Mouse (Mus musculus): ENCODE data around the gene Rnase12.
"Not testable (repeated sequence)": the region's sequence is repeated elsewhere in the genome, so short reads cannot be mapped to it uniquely, and the experiment has no call there.

Rnase12 gene

DNA sequence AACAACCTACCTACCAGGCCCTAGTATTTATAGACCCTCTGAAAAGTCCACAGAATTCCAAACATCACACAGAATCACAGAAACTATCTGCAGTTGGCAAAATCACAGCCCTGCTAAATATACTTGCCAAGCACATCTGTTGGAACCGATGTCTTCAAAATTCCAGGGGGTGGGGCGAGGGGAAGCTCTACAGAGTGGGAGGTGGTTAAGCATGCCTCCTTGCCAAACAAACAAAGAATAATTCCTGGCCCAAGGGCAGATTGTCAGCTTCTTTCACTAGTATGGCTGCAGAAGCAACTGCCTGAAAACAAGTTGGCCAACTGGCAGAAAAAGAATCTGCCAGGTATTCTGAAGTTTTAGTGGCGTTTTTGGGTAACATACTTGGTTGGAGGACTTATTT, 40.2 kb downstream of the Rnase12 start:
- no peak for DNase-seq (ENCODE audit: low spot score)

GRCm38 (mm10) chr14:51015780-51016179, 41.7 kb downstream of the Rnase12 start:
- DNase-seq (ENCODE audit: low spot score): no peak

GRCm38 (mm10) chr14:51014724-51015123, 42.7 kb downstream of the Rnase12 start:
- DNase-seq (ENCODE audit: low spot score): not testable (repeated sequence)

GRCm38 (mm10) chr14:51009572-51009971, 47.9 kb downstream of the Rnase12 start:
- DNase-seq (ENCODE audit: low spot score): no peak

DNA sequence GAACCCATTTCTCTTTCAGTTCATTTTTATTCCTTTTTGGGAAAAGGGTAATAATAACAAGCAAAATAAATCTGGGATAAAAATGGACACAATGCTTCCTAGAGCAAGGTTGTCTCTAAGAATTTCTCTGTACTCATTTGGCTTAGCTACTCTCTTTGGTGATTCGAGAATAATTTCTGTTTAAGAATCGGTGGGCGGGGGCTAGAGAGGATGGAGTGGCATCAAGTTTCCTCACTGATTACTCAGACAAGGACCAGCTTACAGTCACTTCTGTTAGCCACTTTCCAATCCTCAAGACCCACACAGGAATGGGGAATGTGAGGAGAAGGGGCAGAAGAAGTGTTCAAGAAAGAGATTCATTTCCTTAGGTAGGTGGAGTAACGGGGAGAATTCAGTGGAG, 48.7 kb downstream of the Rnase12 start:
- no peak for DNase-seq (ENCODE audit: low spot score)

GRCm38 (mm10) chr14:51007914-51008713, 49.3 kb downstream of the Rnase12 start:
- peak; percentile 30 for DNase-seq (ENCODE audit: low spot score)

DNA sequence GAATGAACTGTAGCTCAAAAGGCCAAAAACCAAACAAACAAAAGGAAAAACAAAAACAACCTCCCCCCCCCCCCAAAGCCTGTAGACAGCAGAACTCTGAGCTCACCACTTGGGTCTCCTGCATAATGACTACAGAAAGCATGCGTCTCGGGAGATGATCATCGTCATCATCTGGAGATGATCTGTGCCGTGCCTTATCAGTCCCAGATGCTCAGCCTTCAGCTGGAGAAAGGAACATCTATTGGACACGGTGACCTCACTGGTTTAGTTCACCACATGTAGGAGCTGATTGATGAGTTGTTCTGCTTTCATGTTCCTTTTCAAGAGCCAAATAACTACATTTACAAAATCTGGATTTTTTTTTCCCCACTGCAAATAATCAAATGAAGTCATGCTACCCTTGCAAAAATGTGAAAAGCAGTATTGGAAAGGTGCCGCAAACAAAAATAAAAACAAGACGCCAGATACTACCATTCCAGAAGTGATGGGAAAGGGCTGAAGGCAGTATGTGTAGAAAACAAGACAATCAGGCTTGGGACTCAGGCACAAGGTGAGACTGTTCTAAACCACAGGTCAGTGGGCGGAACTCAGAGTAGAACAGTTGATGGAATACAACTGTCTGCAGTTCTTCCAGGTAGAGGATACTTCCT, 50.2 kb downstream of the Rnase12 start, which contains the start of gene Rnase10:
Gene Rnase10, plus strand, starts transcription at position 600 of the 650 bp plus-strand sequence.
- no peak for DNase-seq (ENCODE audit: low spot score)

Measured in ovary, adult 18-20 months (tissue).